Mouse (Mus musculus): Measurements from ENCODE around the gene Gm44965.

DNA sequence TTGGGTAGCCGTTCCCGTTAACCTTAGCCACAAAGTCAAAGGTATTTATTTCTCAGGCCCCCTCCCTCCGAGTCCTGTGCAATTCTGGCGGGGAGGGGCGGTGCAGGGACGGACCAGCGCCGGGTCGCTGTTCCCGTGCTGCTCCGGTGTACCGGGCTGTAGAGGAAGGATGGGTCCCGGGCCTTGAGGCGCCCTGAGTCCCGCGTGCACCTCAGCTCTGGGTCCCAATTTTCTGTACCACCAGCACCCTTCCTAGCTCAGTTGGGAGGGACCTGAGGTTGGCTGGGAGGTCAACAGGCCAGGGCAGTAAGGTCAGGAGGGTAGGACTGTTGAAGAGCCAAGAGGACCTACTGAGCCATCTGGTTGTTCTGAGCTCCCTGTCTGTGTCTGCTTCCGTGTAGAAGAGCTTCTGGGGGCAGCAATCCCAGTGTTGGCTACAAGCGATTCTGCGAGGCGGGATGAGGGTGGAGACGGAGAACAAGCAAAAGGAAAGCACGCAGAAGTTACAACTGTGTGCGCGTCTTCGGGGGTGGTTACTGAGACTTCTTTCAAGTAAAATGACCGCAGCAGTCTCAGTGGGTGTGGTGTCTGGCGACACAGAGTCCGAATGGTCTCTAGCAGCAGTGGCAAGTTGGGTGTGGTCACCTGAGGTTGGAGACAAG, 8.5 kb downstream of the Gm44965 start:
- TF ChIP-seq EP300 (IDR thresholded peaks at IDR 0.05; ENCODE audit: low read depth) (no peak), CTCF (IDR thresholded peaks at IDR 0.05; ENCODE audit: low read depth) (no peak)
